Mouse (Mus musculus): Measurements from ENCODE around the gene Fam76a. TPM values are rescaled to one million over a fixed set of nuclear protein-coding genes. Genes with fewer than 3 reads are reported as not detected.

The Fam76a gene
- polyA plus RNA-seq, 1 experiment from 2014 or later = 30.1 TPM

- DNase-seq (ENCODE audit: low spot score) (no peak), ATAC-seq (ENCODE audit: insufficient number of reproducible peaks, low FRiP score, low TSS enrichment, low read depth) (no peak)
- Histone ChIP-seq H3K4me1 (ENCODE audit: control insufficient read depth, insufficient read depth, low read length) (peaks cover 39% of the 10 kb centered on the region), H3K4me2 (ENCODE audit: low read depth, severe bottlenecking) (no peak overlapping the region), H3K4me3 (ENCODE audit: low read depth, low read length) (no peak overlapping the region), H3K9ac (ENCODE audit: low read length) (no peak overlapping the region), H3K36me3 (ENCODE audit: control insufficient read depth, insufficient read depth, low read length) (no peaks in the 10 kb centered on the region), H3K27ac (replicated peaks; ENCODE audit: low read depth, low read length) (no peak overlapping the region; the same call in 1 of the 2 replicates), H3K9me3 (ENCODE audit: control insufficient read depth, low read length) (no peaks in the 10 kb centered on the region), H3K27me3 (ENCODE audit: control insufficient read depth, insufficient read depth, low read length) (no peaks in the 10 kb centered on the region)
- 76% methylated on average over 5 of the region's 5 CpGs for WGBS
Measured at GRCm38 (mm10) chr4:132961866-132962265, 39.5 kb upstream of the Fam76a start.

GRCm38 (mm10) chr4:132960864-132961639, 38.7 kb upstream of the Fam76a start:
- Histone ChIP-seq H3K36me3 (ENCODE audit: control insufficient read depth, insufficient read depth, low read length) (no peaks in the 10 kb centered on the region), H3K27ac (replicated peaks; ENCODE audit: low read depth, low read length) (peak overlapping the region; percentile 14; the same call in 1 of the 2 replicates), H3K9ac (ENCODE audit: low read length) (no peak overlapping the region), H3K4me1 (ENCODE audit: control insufficient read depth, insufficient read depth, low read length) (peaks cover 42% of the 10 kb centered on the region), H3K4me2 (ENCODE audit: low read depth, severe bottlenecking) (no peak overlapping the region), H3K4me3 (ENCODE audit: low read depth, low read length) (no peak overlapping the region), H3K9me3 (ENCODE audit: control insufficient read depth, low read length) (no peaks in the 10 kb centered on the region), H3K27me3 (ENCODE audit: control insufficient read depth, insufficient read depth, low read length) (no peaks in the 10 kb centered on the region)
- WGBS = 70% methylated on average over 13 of the region's 13 CpGs
- no peak for DNase-seq (ENCODE audit: low spot score)
- ATAC-seq (ENCODE audit: insufficient number of reproducible peaks, low FRiP score, low TSS enrichment, low read depth) = no peak

- Histone ChIP-seq H3K4me3 (ENCODE audit: low read depth, low read length) (no peak overlapping the region), H3K27me3 (ENCODE audit: control insufficient read depth, insufficient read depth, low read length) (no peaks in the 10 kb centered on the region), H3K9ac (ENCODE audit: low read length) (no peak overlapping the region), H3K4me2 (ENCODE audit: low read depth, severe bottlenecking) (no peak overlapping the region), H3K27ac (replicated peaks; ENCODE audit: low read depth, low read length) (peak overlapping the region; percentile 89; the same call in 1 of the 2 replicates), H3K4me1 (ENCODE audit: control insufficient read depth, insufficient read depth, low read length) (peaks cover 48% of the 10 kb centered on the region), H3K36me3 (ENCODE audit: control insufficient read depth, insufficient read depth, low read length) (no peaks in the 10 kb centered on the region), H3K9me3 (ENCODE audit: control insufficient read depth, low read length) (no peaks in the 10 kb centered on the region)
- ATAC-seq (ENCODE audit: insufficient number of reproducible peaks, low FRiP score, low TSS enrichment, low read depth) = no peak
- 56% methylated on average over 5 of the region's 5 CpGs for WGBS
- DNase-seq (ENCODE audit: low spot score) = no peak
Measured at GRCm38 (mm10) chr4:132960313-132960712, 38.0 kb upstream of the Fam76a start.

- Histone ChIP-seq H3K27ac (replicated peaks; ENCODE audit: low read depth, low read length) (peak overlapping the region; percentile 89), H3K9me3 (ENCODE audit: control insufficient read depth, low read length) (no peaks in the 10 kb centered on the region), H3K27me3 (ENCODE audit: control insufficient read depth, insufficient read depth, low read length) (no peaks in the 10 kb centered on the region), H3K4me3 (ENCODE audit: low read depth, low read length) (no peak overlapping the region), H3K4me2 (ENCODE audit: low read depth, severe bottlenecking) (no peak overlapping the region), H3K4me1 (ENCODE audit: control insufficient read depth, insufficient read depth, low read length) (peaks cover 52% of the 10 kb centered on the region), H3K36me3 (ENCODE audit: control insufficient read depth, insufficient read depth, low read length) (no peaks in the 10 kb centered on the region), H3K9ac (ENCODE audit: low read length) (no peak overlapping the region)
- no peak for DNase-seq (ENCODE audit: low spot score)
- WGBS = 46% methylated on average over 3 of the region's 3 CpGs
- ATAC-seq (ENCODE audit: insufficient number of reproducible peaks, low FRiP score, low TSS enrichment, low read depth) = no peak
Measured at GRCm38 (mm10) chr4:132959679-132960045, 37.3 kb upstream of the Fam76a start.

- Histone ChIP-seq H3K4me2 (ENCODE audit: low read depth, severe bottlenecking) (peak overlapping the region; percentile 12; the same call in 1 of the 2 replicates), H3K4me1 (ENCODE audit: control insufficient read depth, insufficient read depth, low read length) (peaks cover 50% of the 10 kb centered on the region), H3K9me3 (ENCODE audit: control insufficient read depth, low read length) (no peaks in the 10 kb centered on the region), H3K36me3 (ENCODE audit: control insufficient read depth, insufficient read depth, low read length) (no peaks in the 10 kb centered on the region), H3K27ac (replicated peaks; ENCODE audit: low read depth, low read length) (peak overlapping the region; percentile 89), H3K4me3 (ENCODE audit: low read depth, low read length) (no peak overlapping the region), H3K27me3 (ENCODE audit: control insufficient read depth, insufficient read depth, low read length) (no peaks in the 10 kb centered on the region), H3K9ac (ENCODE audit: low read length) (peak overlapping the region; percentile 30)
- 6% methylated on average over 10 of the region's 10 CpGs for WGBS
- DNase-seq (ENCODE audit: low spot score) (peak; percentile 73), ATAC-seq (ENCODE audit: insufficient number of reproducible peaks, low FRiP score, low TSS enrichment, low read depth) (peak; percentile 61)
Measured at GRCm38 (mm10) chr4:132958741-132959678, 36.7 kb upstream of the Fam76a start.

GRCm38 (mm10) chr4:132955395-132955791, 33.0 kb upstream of the Fam76a start:
- WGBS = 20% methylated on average over 2 of the region's 2 CpGs
- no peaks in the 10 kb centered on the region for H3K27me3 ChIP-seq (ENCODE audit: control insufficient read depth, insufficient read depth, low read length)
- no peaks in the 10 kb centered on the region for H3K9me3 ChIP-seq (ENCODE audit: control insufficient read depth, low read length)
- no peak overlapping the region for H3K4me3 ChIP-seq (ENCODE audit: low read depth, low read length)
- H3K4me1 ChIP-seq (ENCODE audit: control insufficient read depth, insufficient read depth, low read length) = peaks cover 39% of the 10 kb centered on the region
- no peaks in the 10 kb centered on the region for H3K36me3 ChIP-seq (ENCODE audit: control insufficient read depth, insufficient read depth, low read length)
- ATAC-seq (ENCODE audit: insufficient number of reproducible peaks, low FRiP score, low TSS enrichment, low read depth) (no peak), DNase-seq (ENCODE audit: low spot score) (no peak)
- H3K4me2 ChIP-seq (ENCODE audit: low read depth, severe bottlenecking) = no peak overlapping the region
- H3K9ac ChIP-seq (ENCODE audit: low read length) = no peak overlapping the region
- H3K27ac ChIP-seq (replicated peaks; ENCODE audit: low read depth, low read length) = 0 out of 2 replicates have a peak overlapping the region, but pooled peaks have one; percentile 33

- Histone ChIP-seq H3K9me3 (ENCODE audit: control insufficient read depth, low read length) (no peaks in the 10 kb centered on the region), H3K4me2 (ENCODE audit: low read depth, severe bottlenecking) (no peak overlapping the region), H3K4me3 (ENCODE audit: low read depth, low read length) (no peak overlapping the region), H3K36me3 (ENCODE audit: control insufficient read depth, insufficient read depth, low read length) (no peaks in the 10 kb centered on the region), H3K4me1 (ENCODE audit: control insufficient read depth, insufficient read depth, low read length) (peaks cover 34% of the 10 kb centered on the region), H3K27me3 (ENCODE audit: control insufficient read depth, insufficient read depth, low read length) (no peaks in the 10 kb centered on the region), H3K9ac (ENCODE audit: low read length) (no peak overlapping the region), H3K27ac (replicated peaks; ENCODE audit: low read depth, low read length) (0 out of 2 replicates have a peak overlapping the region, but pooled peaks have one; percentile 2)
- DNase-seq (ENCODE audit: low spot score) (no peak), ATAC-seq (ENCODE audit: insufficient number of reproducible peaks, low FRiP score, low TSS enrichment, low read depth) (no peak)
- WGBS = 55% methylated on average over 7 of the region's 7 CpGs
Measured at GRCm38 (mm10) chr4:132954530-132955394, 32.4 kb upstream of the Fam76a start.

GRCm38 (mm10) chr4:132950999-132951398, 28.6 kb upstream of the Fam76a start:
- Histone ChIP-seq H3K9ac (ENCODE audit: low read length) (no peak overlapping the region), H3K4me1 (ENCODE audit: control insufficient read depth, insufficient read depth, low read length) (peaks cover 23% of the 10 kb centered on the region), H3K4me2 (ENCODE audit: low read depth, severe bottlenecking) (no peak overlapping the region), H3K27me3 (ENCODE audit: control insufficient read depth, insufficient read depth, low read length) (no peaks in the 10 kb centered on the region), H3K36me3 (ENCODE audit: control insufficient read depth, insufficient read depth, low read length) (no peaks in the 10 kb centered on the region), H3K4me3 (ENCODE audit: low read depth, low read length) (no peak overlapping the region), H3K27ac (replicated peaks; ENCODE audit: low read depth, low read length) (no peak overlapping the region), H3K9me3 (ENCODE audit: control insufficient read depth, low read length) (no peaks in the 10 kb centered on the region)
- DNase-seq (ENCODE audit: low spot score) (no peak), ATAC-seq (ENCODE audit: insufficient number of reproducible peaks, low FRiP score, low TSS enrichment, low read depth) (no peak)
- WGBS = 41% methylated on average over 2 of the region's 2 CpGs
